18 mouse cellular contexts compared by ENCODE assay signal in genomic region chr1:35881521-35881920, GRCm38 (mm10).
"Had no signal": no experiment of that assay in that cellular context is flagged by ENCODE, and none has a peak within 500 bp of the region (broad histone marks: within the 10 kb centered on the region; RNA-seq: fewer than 3 reads in every experiment).

No protein-coding gene starts in this region.

- DNase-seq: lung, adult 18-20 months; lung, embryonic 14.5 days; lung, postnatal 10 days; lung, postnatal 4 days; midbrain, embryonic 14.5 days; right cerebral cortex, adult 18-20 months; right cerebral cortex, postnatal 25 days; right cerebral cortex, postnatal 4 days; thymus, adult 2 months; thymus, postnatal 25 days; thymus, postnatal 4 days had no signal

- H3K27ac ChIP-seq: liver, embryonic 14.5 days; midbrain, embryonic 10.5 days; midbrain, embryonic 12.5 days; neural tube, embryonic 12.5 days; stomach, embryonic 15.5 days; stomach, postnatal 0 days had no signal

- H3K4me1 ChIP-seq: midbrain, embryonic 10.5 days; midbrain, embryonic 12.5 days; neural tube, embryonic 12.5 days had no signal

- H3K4me3 ChIP-seq: midbrain, embryonic 10.5 days; midbrain, embryonic 12.5 days; myocyte; neural tube, embryonic 12.5 days; stomach, embryonic 15.5 days had no signal
